Mouse (Mus musculus) lung, postnatal 0 days (tissue): Measurements from ENCODE around the gene Taar9.

Experiments
- CTCF ChIP-seq: IDR thresholded peaks from 2 replicates; pipeline ENCODE4 v1.5.1; 2016; ENCODE audit warnings: antibody characterized with exemption, mild to moderate bottlenecking
- EP300 ChIP-seq: IDR thresholded peaks from 2 replicates; pipeline ENCODE4 v1.6.1; 2016; ENCODE audit warnings: antibody characterized with exemption, mild to moderate bottlenecking, control low read depth

DNA sequence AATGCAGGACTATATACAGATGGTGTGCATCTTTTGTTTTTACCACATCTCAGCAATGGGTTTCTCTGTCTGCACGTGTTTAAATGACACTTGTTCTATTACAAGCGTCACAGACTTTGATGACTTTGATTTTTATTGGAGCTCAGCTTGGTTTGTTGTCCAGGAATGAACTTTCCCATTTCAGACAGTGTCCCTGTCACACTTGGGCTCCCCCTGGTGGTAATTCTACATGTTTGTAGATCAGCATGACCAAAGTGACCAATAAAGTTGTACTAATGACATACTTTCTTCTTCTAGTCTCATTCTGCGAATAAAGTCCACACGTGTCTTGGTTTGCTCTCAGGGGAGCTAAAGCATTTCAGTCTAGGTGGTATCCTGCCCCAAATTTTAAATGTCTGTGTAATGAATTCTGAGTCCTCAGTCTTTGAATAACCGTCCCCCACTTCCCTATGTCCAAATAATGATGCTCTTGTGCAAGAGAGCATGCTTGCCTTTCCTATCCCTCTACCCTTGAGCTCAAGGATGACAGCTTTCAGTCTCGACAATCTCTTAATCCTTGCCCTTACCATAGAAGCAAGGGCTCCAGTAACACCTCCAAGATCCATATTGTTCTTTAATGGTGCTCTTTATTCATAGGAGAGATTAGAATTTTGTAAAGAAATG lies 1.9 kb upstream of the Taar9 start:
- peak; percentile 84 for TF ChIP-seq CTCF
- no peak for TF ChIP-seq EP300
